Mouse (Mus musculus): ENCODE measurements around the gene Frmd6. TPM values are rescaled to one million over a fixed set of nuclear protein-coding genes. Genes with fewer than 3 reads are reported as not detected.

The Frmd6 gene
- polyA plus RNA-seq (2015; fragmentation: Nextera tagmentation; extraction: Ambion mirVana), result 9.7 and 9.9 TPM in 2 replicates

DNA sequence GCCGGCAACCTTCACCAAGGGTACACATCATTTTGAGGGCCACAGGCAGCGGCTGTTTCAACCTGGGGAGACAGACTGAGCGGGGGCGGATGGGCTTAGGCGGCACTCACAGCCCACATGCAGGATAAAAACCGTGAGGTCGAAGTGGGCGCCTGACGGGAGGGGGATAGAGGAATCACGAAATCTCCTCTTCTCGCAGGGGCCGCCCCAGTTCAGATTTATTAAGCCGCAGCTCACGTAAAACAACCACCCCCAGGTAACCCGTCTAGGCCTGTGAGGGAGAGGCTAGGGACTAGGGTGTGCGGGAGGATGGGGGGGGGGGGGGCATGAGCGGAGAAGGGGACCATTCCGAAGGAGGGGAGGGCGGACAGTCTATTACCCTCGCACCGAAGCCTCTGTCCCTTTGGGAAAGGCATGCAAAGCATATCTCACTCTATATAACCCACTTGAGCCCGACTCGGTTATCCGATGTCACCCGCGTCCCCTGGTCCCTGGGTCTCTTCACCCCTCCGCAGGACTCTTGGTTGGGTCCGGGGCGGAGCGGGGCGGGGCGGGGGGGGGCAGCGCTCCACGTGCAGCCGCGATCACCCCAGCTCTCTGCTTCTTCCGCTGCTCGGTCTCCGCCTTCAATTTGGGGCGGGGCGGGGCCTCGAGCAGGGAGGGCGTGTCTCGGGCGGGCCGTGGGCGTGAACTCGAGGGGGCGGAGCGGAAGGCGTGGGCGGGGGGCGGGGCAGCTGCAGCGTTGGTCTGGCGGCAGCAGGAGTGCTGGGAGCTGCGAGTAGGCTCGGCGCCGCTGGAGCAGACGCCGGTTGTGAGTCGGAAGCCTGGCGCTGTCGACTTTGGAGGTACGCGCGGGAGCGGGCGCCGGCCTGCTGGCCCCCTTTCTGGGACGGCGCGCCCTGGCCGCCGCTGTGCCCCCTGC is at the start of gene Frmd6:
Gene Frmd6, plus strand, starts transcription at position 786 of the 922 bp plus-strand sequence.
- Histone ChIP-seq H3K9me3 (no peaks in the 10 kb centered on the region), H3K36me3 (no peaks in the 10 kb centered on the region), H3K27me3 (no peaks in the 10 kb centered on the region), H3K4me3 (peak within 1 kb of the TSS; percentile 78), H3K4me2 (peak within 1 kb of the TSS; percentile 79), H3K27ac (peak within 1 kb of the TSS; percentile 91), H3K9ac (peak within 1 kb of the TSS; percentile 83), H3K4me1 (replicated peaks) (peaks cover 28% of the 10 kb centered on the region)
- ATAC-seq (ENCODE audit: low FRiP score), result peak; percentile 93
- WGBS, result under 1% methylated on average over 70 of the region's 75 CpGs

DNA sequence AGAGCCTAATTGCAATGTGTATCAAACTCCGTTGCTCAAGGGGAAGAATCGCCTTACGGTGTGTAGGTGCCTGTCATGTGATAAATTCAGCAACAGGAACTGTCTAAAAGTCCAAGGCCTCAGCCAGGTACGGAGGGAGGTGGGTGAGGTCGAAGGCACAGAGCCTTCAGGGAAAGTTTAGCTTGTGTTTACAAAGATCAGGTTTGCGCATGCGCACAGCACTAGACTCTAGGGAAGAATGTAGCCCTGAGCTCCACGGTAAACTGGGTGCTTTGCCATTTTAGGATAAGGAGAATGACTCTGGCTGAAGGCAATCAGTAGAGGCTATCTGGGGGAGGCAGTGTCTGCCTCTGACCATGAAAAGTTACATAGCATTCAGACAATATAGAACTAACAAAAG is 49.7 kb upstream of the Frmd6 start:
- H3K9ac ChIP-seq, result no peak overlapping the region

GRCm38 (mm10) chr12:70776683-70777082 is 48.6 kb upstream of the Frmd6 start:
- Histone ChIP-seq H3K4me2 (no peak overlapping the region), H3K4me3 (no peak overlapping the region), H3K4me1 (replicated peaks) (peaks cover 3% of the 10 kb centered on the region; the same call in 1 of the 2 replicates), H3K9ac (no peak overlapping the region), H3K27ac (no peak overlapping the region), H3K27me3 (0 out of 2 replicates have a peak, but pooled peaks cover 3% of the 10 kb centered on the region), H3K9me3 (no peaks in the 10 kb centered on the region), H3K36me3 (no peaks in the 10 kb centered on the region)
- WGBS, result 70% methylated on average over 12 of the region's 12 CpGs
- ATAC-seq (ENCODE audit: low FRiP score), result no peak

More for the DNA sequence above, 49.7 kb upstream of the Frmd6 start:
- Histone ChIP-seq H3K4me1 (replicated peaks) (peaks cover 3% of the 10 kb centered on the region; the same call in 1 of the 2 replicates), H3K4me2 (no peak overlapping the region), H3K9me3 (no peaks in the 10 kb centered on the region), H3K4me3 (no peak overlapping the region), H3K27me3 (0 out of 2 replicates have a peak, but pooled peaks cover 3% of the 10 kb centered on the region), H3K27ac (no peak overlapping the region), H3K36me3 (no peaks in the 10 kb centered on the region)
- no peak for ATAC-seq (ENCODE audit: low FRiP score)
- 90% methylated on average over 8 of the region's 8 CpGs for WGBS

DNA sequence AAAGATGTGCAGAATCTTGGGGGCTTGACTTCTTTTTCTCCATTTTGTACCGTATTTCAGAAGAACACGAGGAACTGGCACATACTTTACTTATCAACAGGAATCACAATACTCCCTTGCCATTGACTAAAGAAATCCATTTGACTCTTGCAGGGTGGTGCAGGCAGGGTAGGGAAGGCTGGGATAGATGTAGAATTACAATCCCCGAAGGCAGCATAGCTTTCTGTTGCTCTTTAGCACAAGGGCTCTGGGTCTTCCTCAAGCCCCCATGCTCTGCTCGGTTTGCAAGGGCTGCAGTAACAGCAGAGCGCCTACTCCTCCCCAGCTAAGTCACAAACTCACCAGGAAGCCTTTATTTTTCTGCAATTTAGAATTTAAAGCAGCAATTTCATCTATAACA is 47.8 kb upstream of the Frmd6 start:
- no peak overlapping the region for H3K27ac ChIP-seq

DNA sequence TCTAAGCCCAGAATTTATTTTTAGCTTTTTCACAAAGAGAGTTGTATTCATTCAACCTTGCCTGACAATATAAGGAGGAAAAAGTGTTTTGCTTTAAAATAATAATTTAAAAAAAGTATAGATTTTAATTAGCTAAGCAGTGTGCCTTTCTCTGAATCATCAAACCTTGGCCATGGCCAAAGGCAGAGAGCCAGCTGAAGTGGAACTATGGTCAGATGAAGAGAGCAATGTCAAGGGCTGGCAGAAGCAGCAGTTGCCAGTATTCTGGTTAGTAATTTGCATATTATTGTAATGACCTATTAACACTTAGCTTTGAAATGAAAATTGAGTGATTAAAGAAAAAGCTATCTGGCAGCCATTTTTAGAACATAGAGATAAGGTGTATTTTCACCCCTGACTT is 47.4 kb upstream of the Frmd6 start:
- no peaks in the 10 kb centered on the region for H3K36me3 ChIP-seq
- H3K4me3 ChIP-seq, result no peak overlapping the region
- no peak overlapping the region for H3K9ac ChIP-seq
- 0 out of 2 replicates have a peak, but pooled peaks cover 3% of the 10 kb centered on the region for H3K27me3 ChIP-seq
- H3K9me3 ChIP-seq, result no peaks in the 10 kb centered on the region
- H3K4me1 ChIP-seq (replicated peaks), result peaks cover 8% of the 10 kb centered on the region
- no peak overlapping the region for H3K27ac ChIP-seq
- no peak for ATAC-seq (ENCODE audit: low FRiP score)
- no peak overlapping the region for H3K4me2 ChIP-seq

More for the DNA sequence above, 47.8 kb upstream of the Frmd6 start:
- no peak overlapping the region for H3K9ac ChIP-seq
- no peak overlapping the region for H3K4me2 ChIP-seq
- H3K9me3 ChIP-seq, result no peaks in the 10 kb centered on the region
- no peaks in the 10 kb centered on the region for H3K36me3 ChIP-seq
- peaks cover 4% of the 10 kb centered on the region for H3K4me1 ChIP-seq (replicated peaks)
- no peak for ATAC-seq (ENCODE audit: low FRiP score)
- H3K27me3 ChIP-seq, result 0 out of 2 replicates have a peak, but pooled peaks cover 3% of the 10 kb centered on the region
- WGBS, result 69% methylated on average over 5 of the region's 5 CpGs
- no peak overlapping the region for H3K4me3 ChIP-seq

DNA sequence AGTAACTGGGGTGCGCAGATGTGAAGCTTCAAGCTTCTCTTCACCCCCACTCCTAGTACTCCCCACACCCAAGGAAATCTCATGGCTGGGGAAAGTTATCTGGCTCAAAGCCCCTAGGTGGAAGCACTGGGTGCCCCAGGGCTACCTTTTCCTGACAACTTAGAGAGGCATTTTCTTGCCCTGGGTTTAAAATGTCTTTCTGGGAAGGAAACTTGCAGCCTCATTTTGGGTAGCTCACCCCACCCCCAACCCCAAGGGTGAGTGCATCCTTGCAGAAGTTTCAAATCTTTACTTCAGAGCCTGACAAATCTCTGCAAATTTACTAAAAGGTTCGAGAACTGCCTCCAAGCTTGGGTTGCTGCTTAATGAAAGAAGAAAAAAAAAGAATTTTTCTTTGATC is 47.0 kb upstream of the Frmd6 start:
- peaks cover 11% of the 10 kb centered on the region for H3K4me1 ChIP-seq (replicated peaks)
- WGBS, result 83% methylated on average over 2 of the region's 2 CpGs
- no peaks in the 10 kb centered on the region for H3K36me3 ChIP-seq
- no peak for ATAC-seq (ENCODE audit: low FRiP score)
- no peak overlapping the region for H3K27ac ChIP-seq
- H3K4me3 ChIP-seq, result no peak overlapping the region
- H3K4me2 ChIP-seq, result no peak overlapping the region
- no peaks in the 10 kb centered on the region for H3K9me3 ChIP-seq
- 0 out of 2 replicates have a peak, but pooled peaks cover 3% of the 10 kb centered on the region for H3K27me3 ChIP-seq
- H3K9ac ChIP-seq, result no peak overlapping the region

- ATAC-seq (ENCODE audit: low FRiP score), result no peak
- no peaks in the 10 kb centered on the region for H3K9me3 ChIP-seq
- H3K27ac ChIP-seq, result no peak overlapping the region
- no peaks in the 10 kb centered on the region for H3K36me3 ChIP-seq
- no peak overlapping the region for H3K9ac ChIP-seq
- peaks cover 16% of the 10 kb centered on the region for H3K4me1 ChIP-seq (replicated peaks)
- no peak overlapping the region for H3K4me2 ChIP-seq
- H3K4me3 ChIP-seq, result no peak overlapping the region
- 61% methylated on average over 3 of the region's 3 CpGs for WGBS
- 0 out of 2 replicates have a peak, but pooled peaks cover 3% of the 10 kb centered on the region for H3K27me3 ChIP-seq
Measured at GRCm38 (mm10) chr12:70778724-70779123, 46.6 kb upstream of the Frmd6 start.

DNA sequence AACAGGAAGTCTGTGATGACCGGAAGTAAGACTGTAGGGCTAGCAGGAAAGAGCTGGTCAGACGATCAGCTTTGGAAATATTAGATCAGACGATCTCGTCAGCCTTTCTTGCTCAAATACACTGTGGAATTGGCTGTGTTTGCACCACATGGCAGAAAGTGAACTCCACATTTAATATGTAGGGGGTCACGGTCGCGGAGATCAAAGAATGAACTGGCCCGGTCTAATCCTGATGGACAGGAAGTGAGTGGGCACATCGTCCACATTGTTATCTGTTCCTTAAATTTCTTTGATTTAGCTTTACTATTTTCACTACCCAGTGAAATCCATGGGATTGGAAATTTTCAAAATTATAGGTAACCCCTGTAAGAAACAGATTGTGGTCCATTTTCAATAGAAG is 42.3 kb upstream of the Frmd6 start:
- H3K27me3 ChIP-seq, result 0 out of 2 replicates have a peak, but pooled peaks cover 3% of the 10 kb centered on the region
- no peaks in the 10 kb centered on the region for H3K9me3 ChIP-seq
- ATAC-seq (ENCODE audit: low FRiP score), result no peak
- H3K36me3 ChIP-seq, result no peaks in the 10 kb centered on the region
- H3K27ac ChIP-seq, result no peak overlapping the region
- peaks cover 17% of the 10 kb centered on the region for H3K4me1 ChIP-seq (replicated peaks)
- 46% methylated on average over 9 of the region's 9 CpGs for WGBS
- no peak overlapping the region for H3K9ac ChIP-seq
- peak overlapping the region; percentile 41 for H3K4me2 ChIP-seq
- no peak overlapping the region for H3K4me3 ChIP-seq

DNA sequence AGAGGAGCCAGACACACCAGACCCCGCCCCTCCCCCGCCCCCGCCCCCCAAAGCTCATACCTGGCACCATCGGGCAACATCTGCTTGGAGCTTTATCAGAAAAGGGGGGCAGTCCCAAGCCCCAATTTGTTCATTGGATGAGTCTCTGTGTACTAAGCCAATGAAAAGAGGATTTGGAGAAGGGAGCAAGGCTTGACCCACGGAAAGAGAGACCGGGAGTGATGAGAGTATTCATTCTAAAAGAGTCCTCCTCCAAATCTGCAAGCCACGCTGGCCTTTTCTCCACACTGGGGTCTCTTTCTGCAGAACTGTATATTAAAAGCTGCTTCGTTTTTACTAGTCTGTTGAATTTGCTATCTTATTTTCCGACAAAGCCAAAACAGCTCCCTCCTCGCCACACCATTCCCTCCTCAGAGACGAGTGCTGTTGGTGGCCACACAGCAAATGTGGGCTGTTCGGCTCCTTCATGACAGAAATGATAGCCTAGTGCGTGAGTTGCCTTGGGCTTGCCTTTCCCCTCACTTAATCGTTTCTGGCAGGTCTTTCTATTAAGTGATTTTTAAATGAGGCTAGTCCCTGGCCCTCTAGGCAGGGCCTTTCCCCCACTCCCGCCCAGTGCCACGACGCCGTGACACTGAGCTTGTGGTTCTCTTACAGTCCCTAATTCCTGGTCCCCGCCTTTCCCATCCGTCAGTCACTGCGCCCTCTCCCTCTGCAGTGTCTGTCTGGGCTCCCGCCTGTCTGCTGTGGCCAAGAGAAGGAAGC is 41.7 kb upstream of the Frmd6 start:
- 0 out of 2 replicates have a peak, but pooled peaks cover 3% of the 10 kb centered on the region for H3K27me3 ChIP-seq
- no peaks in the 10 kb centered on the region for H3K36me3 ChIP-seq
- H3K4me3 ChIP-seq, result peak overlapping the region; percentile 11; the same call in 1 of the 2 replicates
- H3K27ac ChIP-seq, result no peak overlapping the region
- peaks cover 17% of the 10 kb centered on the region for H3K4me1 ChIP-seq (replicated peaks)
- ATAC-seq (ENCODE audit: low FRiP score), result 0 out of 2 replicates have a peak, but pooled peaks have one; percentile 49
- peak overlapping the region; percentile 29; the same call in 1 of the 2 replicates for H3K9ac ChIP-seq
- no peaks in the 10 kb centered on the region for H3K9me3 ChIP-seq
- peak overlapping the region; percentile 41 for H3K4me2 ChIP-seq
- WGBS, result 18% methylated on average over 22 of the region's 22 CpGs

- 0 out of 2 replicates have a peak, but pooled peaks have one; percentile 39 for ATAC-seq (ENCODE audit: low FRiP score)
Measured at GRCm38 (mm10) chr12:70784240-70784705, 41.0 kb upstream of the Frmd6 start.

GRCm38 (mm10) chr12:70789341-70789740 is 36.0 kb upstream of the Frmd6 start:
- no peaks in the 10 kb centered on the region for H3K27me3 ChIP-seq
- no peak overlapping the region for H3K27ac ChIP-seq
- no peaks in the 10 kb centered on the region for H3K9me3 ChIP-seq
- 93% methylated on average over 6 of the region's 6 CpGs for WGBS
- no peaks in the 10 kb centered on the region for H3K4me1 ChIP-seq (replicated peaks)
- H3K36me3 ChIP-seq, result no peaks in the 10 kb centered on the region
- H3K9ac ChIP-seq, result no peak overlapping the region
- H3K4me2 ChIP-seq, result no peak overlapping the region
- H3K4me3 ChIP-seq, result no peak overlapping the region
- no peak for ATAC-seq (ENCODE audit: low FRiP score)

More at GRCm38 (mm10) chr12:70784240-70784705, 41.0 kb upstream of the Frmd6 start:
- Histone ChIP-seq H3K9ac (peak overlapping the region; percentile 29; the same call in 1 of the 2 replicates), H3K9me3 (no peaks in the 10 kb centered on the region), H3K4me1 (replicated peaks) (peaks cover 17% of the 10 kb centered on the region), H3K4me3 (0 out of 2 replicates have a peak overlapping the region, but pooled peaks have one; percentile 11), H3K27me3 (no peaks in the 10 kb centered on the region), H3K27ac (no peak overlapping the region), H3K36me3 (no peaks in the 10 kb centered on the region), H3K4me2 (peak overlapping the region; percentile 41)
- 28% methylated on average over 6 of the region's 6 CpGs for WGBS

DNA sequence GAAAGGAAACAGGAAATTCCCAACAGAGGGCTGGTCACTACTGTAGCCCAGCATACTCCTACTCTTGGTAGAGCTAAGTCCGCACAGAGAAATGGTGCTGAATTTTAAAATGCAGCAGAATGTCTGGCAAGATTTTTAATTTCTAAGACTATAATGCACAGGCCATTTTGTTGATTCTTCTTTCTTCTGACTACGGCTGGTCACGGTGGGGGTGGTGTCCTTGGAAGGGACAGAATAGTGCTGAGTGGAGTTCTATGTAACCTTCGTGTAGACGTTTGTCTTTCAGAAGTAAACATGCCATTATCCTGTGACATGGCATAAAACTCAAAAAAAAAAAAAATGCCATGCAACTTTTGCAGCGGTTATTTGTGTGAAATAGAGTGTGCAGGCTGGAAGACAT is 32.0 kb upstream of the Frmd6 start:
- no peaks in the 10 kb centered on the region for H3K27me3 ChIP-seq
- no peak overlapping the region for H3K27ac ChIP-seq
- peaks cover 10% of the 10 kb centered on the region; the same call in 1 of the 2 replicates for H3K4me1 ChIP-seq (replicated peaks)
- H3K4me2 ChIP-seq, result no peak overlapping the region
- no peaks in the 10 kb centered on the region for H3K36me3 ChIP-seq
- ATAC-seq (ENCODE audit: low FRiP score), result no peak
- H3K9ac ChIP-seq, result no peak overlapping the region
- no peak overlapping the region for H3K4me3 ChIP-seq
- 84% methylated on average over 6 of the region's 6 CpGs for WGBS
- no peaks in the 10 kb centered on the region for H3K9me3 ChIP-seq

All from hindbrain, embryonic 13.5 days (tissue).